Mouse (Mus musculus) spleen, adult 2 months (tissue): ENCODE data around the gene Tnrc18.

Experiments used
- CTCF ChIP-seq: fragments of 200-500 bp; IDR thresholded peaks from 2 replicates; pipeline ENCODE4 v1.5.1; 2011; ENCODE audit warnings: mild to moderate bottlenecking, inconsistent platforms; ENCODE audit not compliant: insufficient read depth, insufficient read length, insufficient replicate concordance; ENCODE audit errors: extremely low read depth
- POLR2A ChIP-seq: fragments of 200-500 bp; IDR thresholded peaks from 2 replicates; pipeline ENCODE4 v1.6.1; 2011; ENCODE audit warnings: low read depth, low read length, inconsistent platforms

DNA sequence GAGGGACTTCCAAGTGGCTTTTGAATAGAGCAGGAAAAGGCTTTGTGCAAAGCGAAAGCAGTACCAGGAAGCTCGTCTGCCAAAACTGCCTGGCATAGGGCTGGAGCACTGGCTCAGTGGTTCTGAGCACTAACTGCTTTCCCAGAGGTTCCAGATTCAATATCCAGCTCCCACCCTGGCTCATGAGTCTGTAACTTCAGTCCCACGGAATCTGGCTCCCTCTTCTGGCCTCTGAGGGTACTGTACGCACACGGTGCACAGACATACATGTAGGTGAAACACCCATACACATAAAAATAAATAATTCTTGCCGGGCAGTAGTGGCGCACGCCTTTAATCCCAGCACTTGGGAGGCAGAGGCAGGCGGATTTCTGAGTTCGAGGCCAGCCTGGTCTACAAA lies 37.4 kb upstream of the Tnrc18 start:
- TF ChIP-seq CTCF (no peak), POLR2A (no peak)
